Mouse (Mus musculus) urinary bladder, postnatal 36 days (tissue): Measurements from ENCODE around the gene Mgll.
A peak's percentile ranks its signal among the peaks of the same experiment; 100 is the strongest.

ENCODE experiments used
- DNase-seq, 2 experiments: peaks; one replicate each; pipeline ENCODE4 v3.0.0; 2022; ENCODE audit warnings: low spot score in 2 of 2, mixed read lengths in 1 of 2

The Mgll gene

DNA sequence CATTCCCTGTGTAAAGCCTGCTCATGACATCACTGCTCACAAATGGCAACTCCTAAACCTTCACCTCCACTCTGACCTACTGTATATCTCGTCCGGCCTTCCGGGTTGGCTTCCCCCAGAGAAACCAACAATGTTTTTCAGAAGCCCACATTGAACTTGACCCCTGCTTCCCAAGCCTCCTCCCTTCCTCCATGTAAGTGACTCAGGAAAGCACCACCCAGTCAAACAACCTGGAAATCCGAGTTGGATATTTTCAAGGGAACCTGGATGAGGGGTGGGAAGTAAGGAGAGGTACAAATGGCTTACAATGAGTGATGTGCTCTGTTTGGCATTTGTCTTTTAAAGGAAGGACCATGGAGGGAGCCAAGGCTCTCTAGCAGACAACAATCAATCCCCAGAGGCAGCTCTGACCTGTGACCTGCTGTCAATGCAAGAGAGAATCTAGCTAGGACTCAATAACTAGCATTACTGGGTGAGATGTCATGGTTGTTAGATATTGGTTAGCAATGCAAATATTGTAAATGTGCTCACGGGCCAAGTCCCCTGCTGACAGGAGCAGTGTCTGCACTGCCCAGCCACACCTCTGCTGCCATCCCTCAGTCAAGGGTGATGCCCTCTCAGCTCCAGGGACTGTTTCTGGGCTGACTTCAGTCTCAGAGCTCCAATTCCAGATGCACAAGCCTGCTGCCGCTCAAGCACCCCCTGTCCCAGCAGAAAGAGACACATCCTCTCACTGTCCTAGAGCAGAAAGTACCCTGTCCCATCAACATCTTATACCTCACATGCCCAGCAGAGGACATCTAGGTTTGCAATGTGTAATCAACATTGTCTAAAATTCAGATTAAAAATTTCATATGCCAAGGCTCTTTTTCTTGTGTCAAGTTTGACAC lies 6.8 kb upstream of the Mgll start:
- no peak for DNase-seq

DNA sequence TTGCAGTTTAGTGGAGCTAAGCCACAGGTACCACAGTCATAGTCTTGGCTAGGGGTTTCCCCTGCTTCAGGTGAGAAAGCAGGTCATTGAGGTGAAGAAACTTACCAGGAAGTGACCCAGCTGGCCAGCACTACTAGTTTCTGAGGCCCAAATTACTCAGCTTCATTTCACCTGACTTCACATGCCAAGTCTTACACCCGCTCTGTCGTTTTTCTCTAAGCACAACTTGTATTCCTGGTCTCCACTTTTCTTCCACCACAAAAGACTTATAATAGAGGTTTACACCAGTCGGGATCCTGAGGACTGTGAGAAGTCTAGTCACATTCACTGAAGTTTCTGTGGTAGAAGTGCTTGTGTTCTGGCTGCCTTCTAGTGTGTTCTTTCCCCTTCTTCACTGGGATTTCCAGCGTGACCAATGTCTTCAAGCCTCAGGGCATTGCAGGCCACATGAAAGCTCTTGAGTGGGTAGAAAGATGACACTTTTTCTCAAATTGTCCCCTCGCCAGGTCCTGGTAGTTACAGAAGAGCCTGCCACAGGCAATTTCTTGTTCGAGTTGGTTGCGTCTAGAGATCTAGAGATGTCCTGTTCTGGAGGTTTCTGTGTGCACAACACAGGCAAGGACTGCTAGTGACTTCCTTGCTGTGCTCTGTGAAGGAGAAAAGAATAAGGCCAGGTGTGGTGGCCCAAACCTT lies 6.0 kb upstream of the Mgll start:
- DNase-seq: no peak

DNA sequence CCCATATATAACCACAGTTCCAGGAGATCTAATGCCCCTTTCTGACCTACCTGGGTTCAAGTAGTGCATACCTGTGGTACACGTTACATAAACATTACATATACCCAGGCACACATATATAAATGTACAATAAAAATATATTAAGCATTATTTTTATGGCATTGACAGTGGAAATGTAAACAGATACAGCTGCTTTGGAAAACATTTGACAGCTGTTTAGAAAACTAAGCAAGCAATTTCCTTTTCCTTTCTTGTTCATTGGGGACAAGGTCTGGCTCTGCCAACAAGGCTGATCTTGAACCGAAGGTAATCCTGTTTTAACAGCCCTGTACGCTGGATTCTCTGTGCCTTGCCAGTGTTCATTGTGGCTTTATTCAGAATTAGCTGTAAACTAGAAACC lies 3.2 kb upstream of the Mgll start:
- no peak for DNase-seq

DNA sequence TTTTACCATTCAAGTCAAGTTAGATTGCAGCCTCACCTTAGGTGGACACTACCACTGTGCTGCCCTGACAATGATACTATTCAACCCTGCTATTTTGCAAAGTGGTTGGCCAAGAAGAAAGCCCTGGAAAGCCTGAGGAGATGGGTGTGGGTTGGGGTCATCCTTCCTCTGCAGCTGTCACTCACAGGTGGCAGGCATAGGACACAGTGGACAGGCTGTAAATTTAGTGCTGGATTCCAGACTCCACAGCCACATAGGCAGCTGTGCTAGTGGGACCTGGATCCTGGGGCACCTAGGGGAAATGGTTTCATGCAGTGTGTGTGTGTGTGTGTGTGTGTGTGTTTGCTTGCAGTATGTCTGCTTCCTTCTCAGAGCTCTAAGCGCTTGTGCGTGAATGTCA lies 1.3 kb upstream of the Mgll start:
- no peak for DNase-seq

DNA sequence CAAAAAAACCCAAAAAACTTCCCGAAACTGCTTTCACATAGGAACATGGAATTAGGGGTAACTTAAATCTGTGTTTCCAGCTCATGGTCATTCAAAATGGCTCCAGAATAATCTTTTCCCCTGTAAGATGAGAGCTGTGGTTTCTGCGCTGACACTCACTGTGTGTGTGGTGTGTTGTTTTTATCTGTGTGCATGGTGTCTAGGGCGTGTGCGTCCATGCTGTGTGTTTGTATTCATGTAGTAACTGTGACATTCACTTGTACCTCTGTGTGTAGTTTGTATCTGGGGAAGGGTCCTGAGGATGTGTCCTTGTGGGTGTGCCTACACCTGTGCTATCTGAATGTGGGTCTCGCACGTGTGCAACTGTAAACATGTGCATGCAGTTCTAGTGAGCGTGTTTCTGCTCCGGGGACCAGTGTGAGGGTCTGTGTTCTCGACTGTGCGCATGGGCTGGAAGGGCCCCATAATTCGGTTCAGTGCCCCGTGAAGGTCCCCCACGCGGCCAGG lies 353 bp upstream of the Mgll start:
- no peak for DNase-seq

DNA sequence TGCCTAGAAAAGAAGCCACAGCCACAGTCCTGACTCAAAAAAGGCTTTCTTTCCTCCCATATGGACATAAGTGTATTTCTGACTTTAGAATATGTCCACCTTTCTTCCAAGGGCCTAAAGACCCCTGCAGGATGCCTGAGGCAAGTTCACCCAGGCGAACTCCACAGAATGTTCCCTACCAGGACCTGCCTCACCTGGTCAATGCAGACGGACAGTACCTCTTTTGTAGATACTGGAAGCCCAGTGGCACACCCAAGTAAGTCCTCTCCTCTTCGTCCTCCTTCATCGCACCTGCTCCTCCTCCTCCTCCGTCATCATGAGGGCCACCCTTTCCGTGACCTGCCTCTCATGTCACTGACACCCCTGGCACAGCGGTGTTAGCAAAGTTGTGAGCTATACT lies 1.4 kb downstream of the Mgll start:
- DNase-seq: no peak

DNA sequence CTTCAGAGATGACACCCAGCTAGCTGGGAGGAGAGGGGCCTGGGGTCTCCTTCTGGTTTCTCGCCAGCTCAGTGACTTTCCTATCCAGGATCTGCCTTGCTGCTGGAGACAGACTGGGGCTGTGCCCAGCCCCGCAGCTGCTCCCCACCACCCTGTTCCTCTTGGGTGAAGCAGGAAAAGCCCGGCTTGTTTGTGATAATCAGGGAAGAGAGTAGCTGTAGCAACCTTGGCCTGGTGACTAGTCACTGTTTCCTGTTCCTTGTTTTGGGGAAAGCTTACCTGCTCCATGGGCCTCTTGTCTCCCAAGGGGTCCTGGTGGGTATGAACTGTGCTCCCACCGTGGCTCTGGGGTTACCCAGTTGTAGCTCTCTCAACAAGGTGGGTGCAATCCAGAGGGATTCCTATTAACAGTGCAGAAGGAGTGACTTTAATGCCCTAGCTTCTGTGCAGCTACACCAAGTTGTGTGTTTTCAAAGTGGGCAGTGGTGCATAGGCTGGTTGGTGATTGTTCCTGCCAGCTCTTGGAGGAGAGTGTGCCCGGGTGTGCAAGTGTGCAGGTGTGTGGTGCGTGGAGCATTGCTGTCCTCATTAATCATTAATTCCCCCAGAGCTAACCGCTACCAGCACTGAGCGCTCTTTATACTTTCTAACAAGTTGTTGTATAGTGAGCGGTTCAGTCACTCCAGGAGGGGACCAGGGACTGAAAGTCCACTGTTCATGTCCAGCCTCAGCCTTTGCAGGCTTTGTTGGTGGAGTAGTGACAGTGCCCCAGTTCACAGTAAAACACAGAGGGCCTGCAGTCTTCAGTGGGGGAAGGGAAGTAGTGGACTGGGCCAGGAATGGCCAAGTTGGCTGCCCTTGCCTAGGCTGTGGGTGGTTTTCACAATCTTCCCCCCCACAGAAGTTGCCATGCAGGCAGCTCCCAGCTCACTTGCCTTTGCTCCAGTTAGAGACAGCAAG lies 2.3 kb downstream of the Mgll start:
- peak in 1 of 2 experiments; percentile 46 for DNase-seq

DNA sequence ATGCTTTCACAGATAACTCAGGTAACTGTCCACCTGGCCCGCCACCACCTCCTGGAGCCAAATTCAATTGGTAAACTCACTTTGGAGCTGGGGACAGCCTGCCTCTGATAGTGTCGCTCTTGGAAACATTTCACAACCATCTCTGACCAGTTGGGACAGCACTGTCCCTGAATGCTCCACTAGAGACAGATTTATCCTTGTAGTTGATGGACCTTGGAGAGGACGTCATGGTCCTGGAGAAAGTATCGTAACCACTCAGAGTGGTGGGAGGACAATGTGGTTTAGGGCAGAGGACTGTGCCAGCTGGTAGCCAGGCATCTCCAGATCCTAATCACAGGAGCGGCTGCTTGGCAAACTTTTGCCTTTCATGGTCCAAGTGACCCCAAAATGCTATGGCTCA lies 3.3 kb downstream of the Mgll start:
- no peak for DNase-seq

DNA sequence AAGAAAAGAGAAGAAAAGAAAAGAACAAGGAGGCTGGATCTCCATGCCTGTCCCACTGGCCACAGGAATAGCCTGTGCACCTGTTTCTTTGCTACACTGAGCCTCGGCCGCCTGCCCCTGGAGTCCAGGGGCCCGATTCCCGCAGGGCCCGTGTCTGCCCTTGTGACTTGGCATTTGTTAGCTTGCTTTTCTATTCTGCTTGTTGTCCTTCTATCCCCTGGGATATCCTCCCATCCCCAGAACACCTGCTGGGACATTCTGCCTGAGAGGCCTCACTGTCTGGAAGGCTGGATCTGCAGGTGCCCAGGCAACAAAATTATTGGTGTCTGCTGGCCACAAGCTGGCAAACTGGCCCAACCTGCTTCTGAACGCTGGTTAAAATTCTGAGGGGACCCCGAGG lies 3.8 kb downstream of the Mgll start:
- DNase-seq: no peak

DNA sequence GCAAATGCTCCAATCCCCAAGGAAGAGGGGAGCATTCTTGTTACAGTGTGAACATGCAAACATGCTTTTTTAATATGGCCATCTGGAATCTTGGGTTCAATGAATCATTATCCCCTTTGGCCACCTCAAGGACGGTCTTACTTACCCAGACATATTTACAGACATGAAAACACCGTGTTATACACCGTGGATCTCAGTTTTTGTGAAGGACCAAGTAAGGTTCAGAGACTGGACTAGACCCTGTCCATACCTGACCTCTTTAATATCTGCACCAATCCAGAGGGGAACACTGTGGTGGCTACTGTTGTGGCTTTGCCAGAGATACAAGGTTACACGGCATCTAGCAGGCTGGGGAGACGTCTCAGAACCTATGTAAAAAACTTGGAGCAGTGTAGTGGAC lies 4.3 kb downstream of the Mgll start:
- DNase-seq: no peak

DNA sequence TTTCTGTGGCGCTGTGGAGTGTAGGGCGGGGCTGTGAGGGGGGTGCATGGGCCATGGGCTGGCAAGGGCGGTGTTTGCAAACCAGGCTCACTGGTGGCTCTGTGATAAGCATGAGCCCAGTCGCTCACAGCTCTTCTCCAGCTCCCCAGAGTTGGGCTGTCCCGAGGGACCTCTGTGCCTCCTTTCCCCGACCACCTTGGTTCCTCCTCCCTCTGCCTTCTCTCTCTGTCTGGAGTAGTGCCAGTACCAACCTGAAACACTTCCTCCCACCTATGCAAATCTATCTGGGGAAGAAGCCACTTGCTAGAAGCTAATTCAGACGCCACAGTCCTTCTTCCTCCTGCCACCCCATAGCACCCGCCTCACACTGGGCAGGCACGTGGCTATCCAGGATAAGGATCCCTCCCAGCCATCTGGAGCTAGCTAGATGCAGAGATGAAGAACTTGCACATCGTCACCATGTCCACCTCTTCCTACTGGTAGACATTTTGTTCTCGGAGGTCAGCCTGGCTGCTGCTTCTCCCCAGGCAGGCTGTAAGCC lies 7.1 kb downstream of the Mgll start:
- DNase-seq: no peak

DNA sequence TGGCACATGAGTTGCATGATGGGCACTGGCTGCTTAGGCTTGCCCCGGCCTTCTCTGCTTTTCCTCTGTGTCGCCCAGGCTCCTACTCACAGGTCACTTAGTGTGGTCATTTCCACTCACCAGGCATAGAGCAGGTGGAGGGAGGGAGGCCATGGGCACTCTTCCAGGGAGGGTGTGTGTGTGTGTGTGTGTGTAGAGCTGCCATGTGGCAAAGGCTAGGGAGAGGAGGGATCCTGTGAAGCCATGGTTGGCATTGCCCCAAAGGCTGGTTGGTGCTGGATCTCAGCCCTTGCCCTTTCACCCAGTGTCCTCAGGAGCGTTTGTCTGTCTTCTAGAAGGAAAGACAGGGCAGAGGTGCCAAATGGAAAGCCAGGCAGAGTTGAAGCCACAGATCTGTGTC lies 7.8 kb downstream of the Mgll start:
- peak in 1 of 2 experiments; percentile 71 for DNase-seq

DNA sequence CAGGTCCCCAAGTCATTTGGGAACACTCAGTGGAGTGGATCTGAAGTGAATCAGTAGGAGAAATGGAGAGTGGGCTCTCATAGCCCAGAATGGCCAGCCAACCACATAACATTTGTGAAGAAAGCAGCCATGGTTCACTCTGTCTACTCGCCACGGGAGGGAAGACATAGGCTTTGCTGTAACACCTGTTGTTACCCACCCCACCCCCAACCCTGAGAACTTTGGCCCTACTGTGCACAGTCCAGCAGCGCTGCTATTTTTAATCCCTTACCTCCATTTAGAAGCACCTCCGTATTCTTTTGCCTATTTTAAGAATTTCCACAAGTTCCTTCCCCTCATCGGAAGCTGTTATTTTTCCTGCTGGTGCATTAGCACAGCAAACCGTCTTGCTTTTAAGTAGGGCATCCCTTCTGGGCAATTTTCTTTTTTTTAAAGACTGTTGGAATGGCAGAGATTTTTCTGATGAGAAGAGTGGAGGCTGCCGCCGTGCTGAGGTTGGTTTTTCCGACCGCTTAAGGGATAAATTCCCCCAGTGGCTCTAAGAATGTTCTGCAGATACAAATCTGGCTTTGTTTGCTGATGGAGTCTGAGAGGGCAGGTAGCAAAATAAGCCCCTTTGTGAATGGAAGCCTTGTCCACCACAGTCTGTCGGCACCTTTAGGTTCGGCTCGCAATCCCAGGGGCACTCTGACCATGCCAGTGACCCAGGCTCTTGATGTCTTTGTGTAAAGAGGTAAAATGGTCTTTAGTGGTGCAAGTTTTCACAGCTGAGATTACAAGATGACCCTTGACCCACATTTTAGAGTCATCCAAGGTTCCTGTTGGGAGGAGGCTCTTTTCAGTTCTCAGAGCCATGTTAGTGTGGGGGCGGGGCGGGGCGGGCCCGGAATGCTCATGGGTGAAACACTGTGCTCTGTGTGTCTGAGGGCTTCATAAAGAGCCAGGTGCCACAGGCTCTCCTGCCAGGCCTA lies 8.7 kb downstream of the Mgll start:
- no peak for DNase-seq

DNA sequence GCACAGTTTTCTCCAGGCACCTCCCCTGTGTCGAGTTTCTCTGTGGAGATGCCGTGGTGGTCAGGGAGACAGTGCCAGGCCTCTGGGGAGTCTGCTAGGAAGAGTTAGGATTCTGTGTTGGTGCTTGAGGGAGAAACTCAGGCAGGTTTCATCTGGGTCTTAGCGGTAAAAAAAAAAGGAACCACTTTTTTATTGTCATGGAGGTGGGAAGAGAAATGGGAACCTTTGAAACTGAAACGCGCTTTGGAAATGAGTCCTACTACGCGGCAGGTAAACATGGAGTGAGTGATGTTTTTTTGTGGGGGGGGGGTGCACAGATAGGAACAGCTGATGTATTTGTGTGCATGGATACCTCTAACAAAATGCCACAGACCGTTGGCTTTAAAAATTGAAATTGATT lies 12.1 kb downstream of the Mgll start:
- DNase-seq: no peak

DNA sequence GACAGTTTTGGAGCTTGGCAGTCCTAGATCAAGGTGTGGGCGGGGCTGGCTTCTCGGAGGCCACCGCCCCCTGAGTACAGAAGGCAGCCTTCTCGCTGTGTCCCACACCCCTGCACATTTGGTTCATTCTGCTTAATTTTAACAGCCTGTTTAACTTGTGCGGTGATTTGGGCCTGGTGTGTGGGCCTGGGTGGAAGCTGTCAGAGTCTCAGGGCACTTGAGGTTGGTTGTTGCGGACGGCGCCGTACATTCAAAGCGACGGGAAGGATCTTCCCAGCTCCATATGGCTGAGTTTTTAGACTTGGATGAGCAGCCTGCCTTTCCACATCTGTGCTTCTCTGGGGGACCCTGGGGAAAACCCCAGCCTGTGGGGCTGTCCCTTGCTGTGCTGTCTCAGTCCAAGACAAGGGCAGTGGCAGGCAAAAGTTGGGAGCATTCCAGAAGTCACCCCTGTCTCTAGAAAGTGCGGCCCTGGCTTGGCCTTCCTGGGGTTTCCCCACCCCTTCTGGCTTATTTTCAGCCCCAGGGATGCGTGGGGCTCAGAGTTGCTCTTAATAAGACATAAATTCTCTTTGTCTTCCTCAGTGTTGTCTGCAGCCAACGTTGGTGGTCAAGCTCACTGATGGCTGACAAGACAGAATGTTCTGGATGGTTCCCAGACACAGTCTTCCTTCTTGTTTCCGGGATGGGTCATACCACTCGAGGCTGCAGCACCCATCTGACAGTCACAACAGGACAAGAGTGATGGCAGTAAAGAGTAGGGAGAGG lies 12.7 kb downstream of the Mgll start:
- DNase-seq: no peak

DNA sequence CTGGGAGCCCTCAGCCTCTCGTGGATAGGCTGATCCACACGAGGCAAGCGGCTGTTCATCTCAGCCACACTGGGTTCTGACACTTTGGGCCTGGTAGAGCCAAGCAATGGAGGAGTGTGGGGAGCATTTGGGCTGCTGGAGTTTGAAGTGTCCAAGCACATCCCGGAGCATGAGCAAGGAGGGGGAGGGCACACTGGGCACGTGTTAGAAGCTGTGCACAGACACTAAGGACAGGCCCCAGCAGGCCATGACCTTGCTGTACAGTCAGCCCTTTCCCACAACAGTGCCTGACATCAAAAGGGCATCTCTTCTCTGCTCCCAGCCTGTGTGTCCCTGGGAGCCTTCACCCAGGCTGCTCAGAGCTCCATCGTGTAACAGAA lies 13.3 kb downstream of the Mgll start:
- DNase-seq: no peak

DNA sequence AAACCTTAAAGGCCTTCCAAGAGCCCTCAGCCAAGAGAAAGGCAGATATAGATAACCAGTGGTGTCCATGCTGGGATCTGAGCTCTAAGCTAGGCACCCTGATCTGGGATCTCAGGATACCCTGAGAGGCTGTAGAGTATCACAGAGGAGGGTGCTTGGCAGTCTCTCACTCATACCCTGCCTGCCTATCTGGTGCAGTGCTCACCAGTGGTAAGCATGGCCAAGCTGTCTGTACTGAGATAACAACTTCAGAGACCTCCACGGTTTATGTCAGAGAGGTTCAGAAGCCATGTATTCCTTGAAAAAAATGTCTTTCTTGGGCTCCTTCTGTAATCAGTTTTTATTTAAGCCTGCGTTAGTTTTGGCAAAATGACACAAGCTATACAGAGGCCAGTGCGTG lies 16.8 kb downstream of the Mgll start:
- DNase-seq: no peak

DNA sequence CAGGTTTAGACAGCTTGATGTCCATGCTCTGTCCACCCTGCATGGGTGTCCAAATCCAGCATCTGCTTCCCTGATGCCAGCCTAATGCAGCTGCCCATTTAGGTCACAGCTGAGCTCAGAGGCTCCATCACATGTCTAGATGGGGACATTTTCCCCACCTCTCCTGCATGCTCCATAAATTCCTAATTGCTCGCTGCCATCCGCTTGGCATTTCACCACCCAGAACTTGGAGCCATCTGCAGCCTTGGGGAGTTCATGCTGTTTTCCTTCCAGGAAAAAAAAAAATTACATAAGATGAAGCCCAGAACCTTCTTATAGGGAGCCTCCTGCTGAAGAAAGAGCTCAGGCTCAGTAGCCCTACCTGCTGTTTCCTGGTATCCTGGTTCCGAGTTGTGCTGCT lies 17.6 kb downstream of the Mgll start:
- no peak for DNase-seq

DNA sequence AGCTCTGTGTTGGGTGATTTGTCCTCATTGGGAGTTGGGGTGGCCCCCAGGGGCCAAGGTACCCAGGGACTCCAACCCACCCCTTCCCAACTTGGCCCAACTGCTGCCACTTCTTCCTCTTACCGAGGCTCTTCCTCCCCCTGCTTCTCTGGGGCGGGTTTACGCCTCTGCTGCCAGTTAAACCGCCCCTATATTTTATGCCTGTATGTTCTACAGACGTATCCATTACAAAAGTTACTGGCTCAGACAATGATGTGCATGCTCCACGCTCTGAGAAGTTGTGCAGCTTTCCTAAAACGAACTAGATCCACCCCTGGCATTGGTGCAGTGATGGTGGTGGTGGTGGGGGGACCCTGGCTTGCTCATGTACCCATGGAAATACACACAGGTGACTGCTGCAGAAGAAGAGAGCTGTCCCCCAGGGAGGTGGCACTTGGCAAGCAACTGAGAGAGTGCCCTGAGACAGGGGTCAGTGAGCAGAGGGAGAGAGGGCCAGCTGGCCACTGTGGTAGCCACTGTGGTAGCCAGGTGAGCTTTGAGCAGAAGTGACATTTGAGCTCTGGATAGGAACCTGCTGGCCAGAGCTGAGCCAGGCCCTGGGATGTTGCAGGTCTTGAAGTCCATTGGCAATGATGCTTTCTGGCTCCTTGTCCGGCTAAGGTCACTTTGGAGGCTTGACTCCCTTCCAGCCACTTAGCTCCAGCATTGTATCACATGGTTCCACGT lies 18.2 kb downstream of the Mgll start:
- no peak for DNase-seq
